Mouse (Mus musculus) monocyte, adult 5-6 weeks (primary cell): ENCODE measurements around the gene Grid2. TPM values are rescaled to one million over a fixed set of nuclear protein-coding genes. Genes with fewer than 3 reads are reported as not detected.

ENCODE experiments used
- ATAC-seq: fragments of 153-309, 156-312 bp; replicated peaks from 2 replicates; pipeline ENCODE4 v1.8.0; 2017; ENCODE audit warnings: mild to moderate bottlenecking; ENCODE audit not compliant: low TSS enrichment, insufficient number of reproducible peaks, severe bottlenecking, poor library complexity, low FRiP score
- total RNA-seq: library from RNA; stranded (forward); fragments of 200-1000, 200-491, 200-594 nt; gene quantifications from 3 replicates; pipeline ENCODE4 v1.2.3, GENCODE M21; 2017

Grid2 gene
- total RNA-seq, 1 experiment from 2014 or later = not detected

- no peak for ATAC-seq
Observed at GRCm38 (mm10) chr6:64251041-64251440, 995.4 kb downstream of the Grid2 start.

DNA sequence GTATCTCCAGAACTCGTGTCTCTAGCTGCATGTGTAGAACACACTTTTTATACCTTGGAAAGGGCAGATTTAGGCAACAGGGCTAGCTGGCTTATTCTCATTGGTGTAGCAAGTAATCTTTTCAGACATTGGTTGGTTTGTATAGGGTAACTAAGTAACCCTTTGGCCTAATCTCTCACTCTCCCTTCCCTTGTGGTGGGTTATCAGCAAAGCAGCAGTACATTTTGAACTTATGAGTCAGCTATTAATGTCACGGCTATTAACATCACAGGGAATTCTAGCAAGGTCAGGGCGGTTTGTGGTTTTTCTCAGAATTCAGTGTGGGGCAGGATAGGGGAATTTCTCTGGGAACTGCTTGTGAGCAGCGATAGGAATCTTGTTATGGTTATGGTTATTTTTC is 1007.8 kb downstream of the Grid2 start:
- no peak for ATAC-seq

- no peak for ATAC-seq
Observed at GRCm38 (mm10) chr6:64264224-64264623, 1008.5 kb downstream of the Grid2 start.

DNA sequence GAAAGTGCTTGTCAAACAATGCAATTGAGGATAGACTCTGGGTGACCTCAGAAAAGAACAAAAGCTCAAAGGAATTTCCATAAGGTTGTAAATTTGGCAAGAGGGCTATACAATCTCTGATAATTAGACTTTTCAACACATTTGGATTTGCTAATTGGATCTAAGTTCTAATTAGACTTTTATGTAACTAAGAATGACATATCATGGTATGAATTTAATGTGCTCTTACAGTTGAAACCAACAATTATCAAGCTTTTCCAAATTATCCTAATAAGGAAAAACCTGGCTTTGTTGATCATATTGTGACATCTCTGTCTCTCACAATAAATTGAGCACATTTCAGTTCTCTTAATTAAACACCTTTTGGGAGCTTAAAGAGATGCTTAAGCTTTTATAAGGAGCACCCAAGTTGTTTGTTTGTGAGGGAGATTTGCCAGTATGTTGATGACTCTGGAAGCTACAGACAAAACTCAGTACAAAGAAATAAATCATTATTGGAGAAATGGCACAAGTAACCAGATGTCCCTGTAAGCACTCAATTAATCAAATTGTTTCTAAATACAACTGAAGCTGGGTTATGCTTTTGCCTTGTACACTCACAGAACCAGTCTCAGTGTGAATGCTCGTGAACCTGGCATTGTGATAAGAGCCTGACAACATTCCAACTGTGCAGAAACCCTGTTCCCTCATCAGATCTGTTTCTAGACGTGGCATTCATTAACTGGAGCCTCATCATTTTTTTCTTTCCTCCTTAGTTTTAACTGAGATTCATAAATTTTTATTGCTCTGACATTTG is 1018.8 kb downstream of the Grid2 start:
- ATAC-seq = no peak

DNA sequence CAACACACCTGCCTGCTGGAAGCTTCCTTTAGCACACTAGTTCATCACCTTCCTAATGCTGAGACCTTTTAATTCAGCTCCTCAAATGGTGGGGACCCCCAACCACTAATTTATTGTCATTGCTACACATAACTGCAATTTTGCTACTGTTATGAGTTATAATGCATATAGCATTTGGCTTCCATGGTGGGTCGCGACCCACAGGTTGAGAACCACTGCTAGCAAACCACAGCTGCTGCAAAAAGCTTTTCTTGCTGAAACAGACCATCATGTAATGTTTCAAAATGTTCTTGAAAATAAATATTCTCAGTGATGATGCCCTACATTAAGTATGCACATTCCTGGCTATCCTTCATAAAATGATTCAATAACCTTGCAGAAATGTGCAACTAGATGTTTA is 1024.3 kb downstream of the Grid2 start:
- no peak for ATAC-seq

DNA sequence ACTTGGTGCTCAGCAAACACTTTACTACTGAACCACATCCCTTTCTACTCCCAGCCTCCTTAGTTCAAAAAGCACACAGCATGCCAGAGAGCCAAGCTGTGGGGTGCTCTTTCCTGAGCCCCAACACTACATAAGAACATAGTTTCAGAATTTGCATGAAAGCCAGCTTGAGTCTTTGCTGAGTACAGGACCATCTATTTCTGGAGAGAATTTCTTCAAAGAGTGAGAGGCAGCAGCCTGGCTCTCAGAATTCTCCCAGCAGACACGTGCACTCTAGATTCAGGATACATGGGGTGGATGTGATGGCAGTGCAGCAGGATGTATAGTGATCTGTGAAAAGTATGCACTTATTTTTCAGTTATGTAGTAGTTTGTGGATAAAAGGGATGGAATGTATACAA is 1038.1 kb downstream of the Grid2 start:
- ATAC-seq = no peak

DNA sequence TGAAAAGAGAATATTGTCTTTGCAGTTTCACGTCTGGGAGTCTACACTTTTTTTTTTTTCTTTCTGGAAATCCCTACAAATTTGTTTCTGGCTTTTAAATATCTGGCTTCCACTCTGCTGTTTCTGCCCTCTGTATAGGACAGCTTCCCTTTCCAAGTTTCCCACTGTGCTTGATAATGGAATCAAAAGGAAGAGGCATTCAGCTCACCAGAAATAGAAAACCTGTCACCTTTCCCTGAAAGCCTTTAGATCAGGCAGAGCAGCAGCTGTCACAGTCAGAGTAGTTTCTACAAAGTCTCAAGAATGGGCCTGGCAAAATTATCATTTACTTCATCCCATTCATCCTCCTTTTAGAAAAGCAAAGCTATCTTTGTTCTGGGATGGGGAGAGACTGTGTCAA is 1042.0 kb downstream of the Grid2 start:
- no peak for ATAC-seq

GRCm38 (mm10) chr6:64304709-64305476 is 1049.2 kb downstream of the Grid2 start:
- no peak for ATAC-seq

DNA sequence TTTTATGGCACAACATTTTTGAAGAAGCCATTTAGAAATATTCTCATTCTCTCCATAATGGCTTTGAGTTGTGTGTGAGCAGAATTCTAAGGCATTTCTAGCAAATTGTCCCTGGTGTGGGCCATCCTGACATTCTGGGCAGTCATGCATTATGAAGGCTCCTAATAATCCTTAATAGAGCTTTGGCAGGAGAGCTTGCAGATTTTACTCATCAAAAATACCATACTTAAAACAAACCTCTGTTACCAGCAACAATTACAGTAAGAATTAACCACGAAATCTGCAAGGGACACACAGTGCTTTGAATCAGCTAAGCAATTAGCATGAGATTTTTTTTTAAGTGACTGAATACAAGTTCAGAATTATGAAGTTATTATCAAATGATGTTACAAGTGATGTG is 1053.0 kb downstream of the Grid2 start:
- no peak for ATAC-seq

DNA sequence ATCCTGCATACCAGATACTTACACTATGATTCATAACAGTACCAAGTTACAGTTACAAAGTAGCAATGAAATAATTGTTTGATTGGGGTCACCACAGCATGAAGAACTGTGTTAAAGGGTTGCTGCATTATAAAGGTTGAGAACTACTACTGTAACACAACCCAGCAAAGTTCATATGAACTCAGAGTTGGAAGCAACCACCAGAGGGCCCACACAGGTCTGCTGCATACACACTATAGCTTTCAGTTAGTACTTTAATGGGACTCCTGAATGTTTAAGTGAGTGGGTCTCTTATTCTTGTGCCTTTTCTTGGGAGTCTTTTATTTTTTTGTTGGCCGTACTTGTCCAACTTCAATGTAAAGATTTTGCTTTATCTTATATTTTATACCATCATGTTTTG is 1057.5 kb downstream of the Grid2 start:
- no peak for ATAC-seq

DNA sequence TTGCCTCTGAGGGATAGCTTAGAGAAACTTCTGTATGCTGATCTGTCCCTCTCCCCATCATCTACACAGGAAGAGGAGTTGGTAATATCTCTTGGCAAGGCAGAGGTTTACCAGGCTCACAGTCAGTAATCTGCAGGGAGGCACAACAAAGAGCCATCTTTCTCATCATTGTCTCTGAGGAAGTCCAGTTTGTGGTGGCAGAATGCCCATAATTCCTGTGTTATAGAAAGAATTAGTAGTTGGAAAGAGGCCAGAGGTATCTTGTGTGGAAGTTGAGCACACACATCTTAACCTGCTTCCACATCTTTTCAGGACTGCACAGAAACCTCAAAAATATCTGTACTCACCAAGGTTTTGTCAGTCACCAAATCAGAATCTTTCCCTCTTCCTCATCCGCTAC is 1071.3 kb downstream of the Grid2 start:
- no peak for ATAC-seq

DNA sequence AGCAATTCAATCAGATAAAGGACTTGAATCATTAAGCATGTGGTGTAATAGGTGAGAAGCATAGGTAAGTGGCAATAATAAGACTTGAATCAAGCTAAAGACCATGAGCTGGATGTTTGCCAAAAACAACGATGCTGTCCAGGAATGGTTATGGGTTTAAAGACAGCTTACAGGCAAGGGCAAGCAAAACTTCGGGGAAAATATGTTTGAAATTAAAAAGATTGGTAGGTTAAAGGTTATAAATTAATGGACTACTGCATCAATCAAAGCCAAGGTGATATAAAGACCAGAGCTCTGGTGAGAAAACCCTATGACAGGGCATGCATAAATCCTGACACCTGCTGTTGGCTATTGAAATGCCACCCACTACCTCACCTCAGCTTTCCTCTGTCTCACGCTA is 1072.2 kb downstream of the Grid2 start:
- ATAC-seq = no peak

GRCm38 (mm10) chr6:64398413-64399098 is 1142.9 kb downstream of the Grid2 start:
- no peak for ATAC-seq

- ATAC-seq = no peak
Observed at GRCm38 (mm10) chr6:64427658-64428057, 1172.0 kb downstream of the Grid2 start.

GRCm38 (mm10) chr6:64428898-64429297 is 1173.2 kb downstream of the Grid2 start:
- ATAC-seq = no peak

- no peak for ATAC-seq
Observed at GRCm38 (mm10) chr6:64448127-64448526, 1192.5 kb downstream of the Grid2 start.

- no peak for ATAC-seq
Observed at GRCm38 (mm10) chr6:64448864-64449355, 1193.2 kb downstream of the Grid2 start.

DNA sequence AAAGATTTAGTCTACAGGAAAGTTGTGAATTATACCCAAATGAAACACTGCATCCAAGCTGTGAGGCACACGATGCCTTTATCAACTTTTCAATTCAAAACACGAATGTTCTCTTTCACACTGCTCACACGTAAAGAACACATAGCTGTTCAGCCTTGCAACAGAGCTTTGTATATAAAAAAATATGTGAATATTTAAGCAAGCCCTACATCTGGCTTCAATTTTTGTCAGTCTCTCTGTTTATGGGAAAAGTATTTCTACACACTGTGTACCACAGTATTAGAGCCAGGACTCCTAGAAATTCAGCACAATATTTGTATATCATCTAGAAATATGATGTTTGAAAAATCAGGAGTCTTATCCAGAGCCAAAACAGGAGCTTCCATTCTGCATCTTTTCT is 1195.1 kb downstream of the Grid2 start:
- no peak for ATAC-seq

DNA sequence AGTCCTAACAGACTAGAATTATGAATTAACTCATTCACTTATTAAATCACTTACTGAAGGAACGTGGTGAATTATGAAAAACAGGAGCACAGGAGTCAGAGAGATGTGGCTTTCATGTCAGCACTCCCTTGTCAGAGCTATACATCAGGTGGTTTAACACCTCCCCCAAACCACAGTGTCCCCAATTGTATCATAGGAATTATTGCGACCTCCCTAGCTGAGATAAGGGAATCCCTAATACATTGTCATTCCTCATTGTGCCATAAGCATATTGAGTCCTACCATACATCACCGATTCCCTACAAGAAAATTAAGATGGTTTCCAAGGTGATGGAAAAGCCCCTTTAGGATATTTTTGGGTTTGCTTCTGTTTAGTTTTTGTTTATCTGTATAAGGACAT is 1224.2 kb downstream of the Grid2 start:
- no peak for ATAC-seq
